Mouse (Mus musculus) ES-E14 (cell line): ENCODE results near the gene Fmnl1. TPM values are rescaled to one million over a fixed set of nuclear protein-coding genes. Genes with fewer than 3 reads are reported as not detected.

ENCODE experiments used
- DNase-seq: peaks from one replicate; pipeline ENCODE4 v3.0.0-alpha.2; 2013; ENCODE audit warnings: low read depth, low spot score
- H3K27ac ChIP-seq: 2 replicates; pipeline ENCODE4 v1.5.1; 2012; ENCODE audit warnings: low read depth, mild to moderate bottlenecking, low read length, moderate library complexity, mixed read lengths; ENCODE audit not compliant: poor library complexity, insufficient read depth, severe bottlenecking
- H3K36me3 ChIP-seq: 2 replicates; pipeline ENCODE4 v1.6.1; 2012; ENCODE audit warnings: mild to moderate bottlenecking, low read length, moderate library complexity, mixed read lengths; ENCODE audit not compliant: control insufficient read depth, poor library complexity, insufficient read depth, severe bottlenecking
- H3K4me1 ChIP-seq, 2 experiments: fragments of 150-350 bp in 1 of 2; sonication (generic) in 1 of 2; 2 replicates each; pipeline ENCODE4 v1.6.1; 2012; ENCODE audit warnings: low read length in 2 of 2, mild to moderate bottlenecking in 1 of 2, mixed read lengths in 1 of 2; ENCODE audit not compliant: control insufficient read depth in 2 of 2, insufficient read depth in 2 of 2, poor library complexity in 1 of 2
- H3K4me3 ChIP-seq, 2 experiments: fragments of 150-350 bp in 1 of 2; sonication (generic) in 1 of 2; 2 replicates each; pipeline ENCODE4 v1.5.1; 2012; ENCODE audit warnings: low read length in 2 of 2, low read depth in 1 of 2, mild to moderate bottlenecking in 1 of 2, mixed read lengths in 1 of 2; ENCODE audit not compliant: insufficient read depth in 1 of 2, poor library complexity in 1 of 2, severe bottlenecking in 1 of 2
- H3K9ac ChIP-seq: 2 replicates; pipeline ENCODE4 v1.6.1; 2012; ENCODE audit warnings: low read depth, mild to moderate bottlenecking, low read length, mixed read lengths; ENCODE audit not compliant: poor library complexity, insufficient read depth, severe bottlenecking
- H3K9me3 ChIP-seq: fragments of 150-350 bp; sonication (generic); 2 replicates; pipeline ENCODE4 v1.6.1; 2012; ENCODE audit warnings: low read depth, mild to moderate bottlenecking, low read length; ENCODE audit not compliant: control insufficient read depth, insufficient read depth
- CHD2 ChIP-seq: IDR thresholded peaks from 2 replicates; pipeline ENCODE4 v1.6.1; 2014; ENCODE audit warnings: mild to moderate bottlenecking, low read depth, low read length, inconsistent platforms
- HCFC1 ChIP-seq: IDR thresholded peaks from 2 replicates; pipeline ENCODE4 v1.6.1; 2012; ENCODE audit warnings: low read length, inconsistent platforms, borderline replicate concordance; ENCODE audit not compliant: insufficient read depth
- MAFK ChIP-seq: IDR thresholded peaks from 2 replicates; pipeline ENCODE4 v1.6.1; 2014; ENCODE audit warnings: mild to moderate bottlenecking, low read depth, low read length, inconsistent platforms; ENCODE audit not compliant: insufficient read depth
- ZC3H11A ChIP-seq: IDR thresholded peaks from 2 replicates; pipeline ENCODE4 v1.6.1; 2012; ENCODE audit warnings: low read depth, mild to moderate bottlenecking, inconsistent platforms, low read length, borderline replicate concordance
- ZNF384 ChIP-seq: IDR thresholded peaks from 2 replicates; pipeline ENCODE4 v1.6.1; 2012; ENCODE audit warnings: low read depth, low read length, inconsistent platforms
- in situ Hi-C, 2 experiments: fragments of 600-800 bp; cut with MboI; formaldehyde crosslinking; loops; one replicate each; pipeline ENCODE4 v1.15.1; 2025; ENCODE audit warnings: low sequenced_read_pairs in 2 of 2, inconsistent platforms in 1 of 2; ENCODE audit not compliant: unreplicated experiment in 2 of 2
- total RNA-seq: library from RNA; depleted of rRNA; stranded (reverse); fragments of 300-350 nt; gene quantifications from 2 replicates; pipeline ENCODE4 v1.2.3, GENCODE M21; 2012

The Fmnl1 gene
- total RNA-seq, 1 experiment: 0.94 TPM

DNA sequence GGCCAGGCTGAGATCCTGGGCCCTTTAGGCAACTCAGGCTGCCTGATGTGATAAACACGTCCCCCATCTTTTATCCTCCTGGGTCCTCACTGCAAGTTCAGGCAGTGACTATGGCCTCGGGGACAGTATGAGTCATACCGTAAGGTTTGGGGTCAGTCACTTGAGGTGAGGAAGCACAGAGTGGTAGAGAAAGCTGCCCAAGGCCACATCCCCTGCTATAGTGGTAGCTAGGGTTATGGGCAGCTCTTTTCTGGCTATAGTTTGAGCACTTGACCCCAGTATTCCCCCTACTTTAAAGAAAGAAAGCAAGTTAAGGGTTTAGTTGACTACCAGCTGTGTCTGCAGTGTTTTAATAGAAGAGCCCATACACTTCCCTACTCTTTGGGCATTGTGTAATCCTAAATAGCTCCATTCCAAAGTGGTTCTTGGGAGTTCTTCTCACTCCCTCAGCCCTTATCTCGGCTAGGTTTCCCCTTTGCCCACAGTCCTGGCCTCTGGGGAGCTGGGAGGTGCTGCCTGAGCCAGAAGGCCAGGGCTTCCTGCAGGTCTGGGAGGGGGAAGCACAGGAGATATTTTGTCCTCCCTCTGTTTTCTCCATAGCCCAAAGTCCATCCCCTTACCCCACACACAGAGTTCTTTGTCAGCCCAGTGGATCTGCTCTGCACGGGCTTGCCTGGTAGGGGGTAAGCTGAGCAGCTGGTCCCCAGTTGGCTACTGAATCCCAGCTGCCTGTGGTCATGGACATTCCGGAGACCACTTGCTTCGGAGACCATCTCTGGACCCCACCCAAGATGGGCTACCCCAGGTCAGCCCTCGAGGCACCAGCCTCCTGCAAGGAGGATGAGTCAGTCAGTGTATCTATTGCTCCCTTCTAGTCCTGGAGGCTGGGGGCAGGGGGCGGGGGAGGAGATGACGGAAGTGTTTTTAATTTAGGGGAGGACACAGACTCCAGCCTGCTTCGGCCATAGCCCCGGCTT is 26.3 kb upstream of the Fmnl1 start:
- Histone ChIP-seq H3K4me3 (no peak overlapping the region), H3K9ac (no peak overlapping the region), H3K36me3 (no peaks in the 10 kb centered on the region), H3K9me3 (no peaks in the 10 kb centered on the region), H3K4me1 (peaks cover 1 to 31% of the 10 kb centered on the region in 2 experiments; a peak in 2 of 4 replicates), H3K27ac (no peak overlapping the region)
- in situ Hi-C loops: no loop called here
- TF ChIP-seq ZC3H11A: no peak
- TF ChIP-seq MAFK: no peak
- no peak for TF ChIP-seq HCFC1
- no peak for TF ChIP-seq ZNF384
- no peak for DNase-seq

DNA sequence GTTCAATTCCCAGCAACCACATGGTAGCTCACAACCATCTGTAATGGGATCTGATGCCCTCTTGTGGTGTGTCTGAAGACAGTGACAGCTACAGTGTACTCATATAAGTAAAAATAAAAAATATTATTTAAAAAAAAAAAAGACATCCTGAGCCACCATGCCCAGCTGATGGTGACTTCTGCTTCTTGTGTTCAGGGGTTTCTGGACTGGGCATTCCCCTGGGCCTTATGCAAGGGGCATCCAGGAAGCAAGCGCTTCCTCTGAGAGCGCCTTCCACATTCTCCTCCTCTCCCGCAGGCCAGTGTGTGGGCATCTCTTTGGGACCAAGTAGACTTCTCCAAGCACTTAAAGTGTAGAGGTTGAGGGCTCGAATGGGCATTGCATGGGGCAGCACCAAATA is 24.5 kb upstream of the Fmnl1 start:
- TF ChIP-seq HCFC1: no peak
- H3K9me3 ChIP-seq: no peaks in the 10 kb centered on the region
- DNase-seq: no peak
- H3K27ac ChIP-seq: no peak overlapping the region
- no peak overlapping the region for H3K4me3 ChIP-seq
- in situ Hi-C loops: no loop called here
- H3K4me1 ChIP-seq: peaks cover 0 to 17% of the 10 kb centered on the region in 2 experiments; a peak in 1 of 4 replicates
- H3K36me3 ChIP-seq: no peaks in the 10 kb centered on the region
- no peak overlapping the region for H3K9ac ChIP-seq

DNA sequence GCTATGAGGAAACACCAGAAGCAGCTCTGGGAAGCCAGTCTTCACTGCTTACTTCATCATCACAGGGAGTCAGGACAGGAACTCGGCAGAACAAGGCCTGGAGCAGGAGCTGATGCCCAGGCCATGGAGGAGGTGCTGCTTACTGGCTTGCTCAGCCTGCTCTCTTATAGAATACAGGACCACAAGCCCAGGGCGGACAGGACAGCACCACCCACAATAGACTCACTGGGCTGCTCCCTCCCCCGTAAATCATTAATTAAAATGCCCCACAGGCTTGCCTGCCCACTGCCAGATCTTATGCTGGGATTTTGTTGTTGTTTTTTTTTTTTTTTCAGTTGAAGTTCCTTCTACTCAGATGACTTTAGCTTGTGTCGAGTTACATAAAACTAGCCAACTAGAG is 23.1 kb upstream of the Fmnl1 start:
- H3K36me3 ChIP-seq: no peaks in the 10 kb centered on the region
- in situ Hi-C loops: no loop called here
- H3K9me3 ChIP-seq: no peaks in the 10 kb centered on the region
- H3K9ac ChIP-seq: no peak overlapping the region
- TF ChIP-seq HCFC1 (no peak), ZNF384 (no peak), ZC3H11A (no peak), CHD2 (no peak), MAFK (no peak)
- no peak overlapping the region for H3K4me3 ChIP-seq
- H3K27ac ChIP-seq: no peak overlapping the region
- no peak for DNase-seq
- H3K4me1 ChIP-seq: peaks cover 0 to 7% of the 10 kb centered on the region in 2 experiments; a peak in 1 of 4 replicates

DNA sequence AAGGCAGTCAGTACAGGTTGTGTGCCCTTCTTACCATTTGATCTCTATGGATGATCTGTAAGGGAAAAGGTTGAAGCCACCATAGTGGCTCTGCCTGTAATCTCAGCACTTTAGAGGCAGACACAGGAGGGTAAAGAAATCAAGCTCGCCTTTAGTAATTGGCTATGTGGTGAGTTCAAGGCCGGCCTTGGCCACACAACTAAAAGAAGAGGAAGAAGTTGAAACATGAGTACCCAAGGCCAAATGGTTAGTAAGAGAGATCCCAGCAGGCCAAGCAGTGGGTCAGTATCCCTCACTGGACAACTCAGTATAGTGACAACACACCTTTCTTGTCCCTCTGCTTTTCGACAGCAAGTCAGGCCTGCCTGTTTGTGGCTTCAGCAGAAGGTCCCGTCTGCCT is 21.1 kb upstream of the Fmnl1 start:
- Histone ChIP-seq H3K9me3 (no peaks in the 10 kb centered on the region), H3K27ac (no peak overlapping the region), H3K4me1 (peaks cover 0 to 4% of the 10 kb centered on the region in 2 experiments; a peak in 1 of 4 replicates), H3K9ac (no peak overlapping the region), H3K4me3 (no peak overlapping the region), H3K36me3 (no peaks in the 10 kb centered on the region)
- DNase-seq: no peak
- TF ChIP-seq CHD2 (no peak), ZNF384 (no peak), MAFK (no peak), HCFC1 (no peak), ZC3H11A (no peak)
- in situ Hi-C loops: no loop called here
